Mouse (Mus musculus): ENCODE data around the gene Snx8. TPM values are rescaled to one million over a fixed set of nuclear protein-coding genes. Genes with fewer than 3 reads are reported as not detected.
A peak's percentile ranks its signal among the peaks of the same experiment; 100 is the strongest.

The Snx8 gene
- polyA plus RNA-seq (2014; fragmentation: Nextera tagmentation; extraction: Ambion mirVana), result 8.9 and 9.9 TPM in 2 replicates

GRCm38 (mm10) chr5:140388588-140389576 is at the start of gene Snx8:
Gene Snx8 (minus strand): TSS chr5:140389262.
- under 1% methylated on average over 62 of the region's 63 CpGs for WGBS
- H3K27ac ChIP-seq (replicated peaks in 1 of 2; ENCODE audit: control insufficient read depth in 1 of 2, insufficient read depth in 1 of 2, low read depth in 2 of 2, low read length in 2 of 2), result peak within 1 kb of the TSS in 1 of 2 experiments; percentile 47; a peak in 1 of 4 replicates
- ATAC-seq (ENCODE audit: insufficient number of reproducible peaks, insufficient read depth, low FRiP score, low read depth), result peak; percentile 90

GRCm38 (mm10) chr5:140425016-140425783 is 36.1 kb upstream of the Snx8 start:
- no peaks in the 10 kb centered on the region for H3K9me3 ChIP-seq (ENCODE audit: control insufficient read depth, low read length)
- no peaks in the 10 kb centered on the region for H3K27me3 ChIP-seq (ENCODE audit: control insufficient read depth, insufficient read depth, low read length)
- no peak overlapping the region for H3K27ac ChIP-seq (replicated peaks in 1 of 2; ENCODE audit: control insufficient read depth in 1 of 2, insufficient read depth in 1 of 2, low read depth in 2 of 2, low read length in 2 of 2)
- 96% methylated on average over 17 of the region's 17 CpGs for WGBS
- no peak for ATAC-seq (ENCODE audit: insufficient number of reproducible peaks, insufficient read depth, low FRiP score, low read depth)
- H3K4me2 ChIP-seq (ENCODE audit: low read length), result no peak overlapping the region
- H3K9ac ChIP-seq (ENCODE audit: low read length), result no peak overlapping the region
- peaks cover 7 to 18% of the 10 kb centered on the region in 2 experiments for H3K4me1 ChIP-seq (ENCODE audit: control insufficient read depth in 2 of 2, insufficient read depth in 2 of 2, low read length in 2 of 2)
- H3K36me3 ChIP-seq (ENCODE audit: control insufficient read depth, insufficient read depth, low read length), result peaks cover 63% of the 10 kb centered on the region
- no peak overlapping the region for H3K4me3 ChIP-seq (ENCODE audit: control insufficient read depth in 1 of 2, insufficient read depth in 1 of 2, low read depth in 1 of 2, low read length in 2 of 2)

More at GRCm38 (mm10) chr5:140388588-140389576, at the start of gene Snx8:
- Histone ChIP-seq H3K4me2 (ENCODE audit: low read length) (peak within 1 kb of the TSS; percentile 99), H3K27me3 (ENCODE audit: control insufficient read depth, insufficient read depth, low read length) (no peaks in the 10 kb centered on the region), H3K9me3 (ENCODE audit: control insufficient read depth, low read length) (no peaks in the 10 kb centered on the region), H3K36me3 (ENCODE audit: control insufficient read depth, insufficient read depth, low read length) (no peaks in the 10 kb centered on the region), H3K9ac (ENCODE audit: low read length) (peak within 1 kb of the TSS; percentile 82), H3K4me1 (ENCODE audit: control insufficient read depth in 2 of 2, insufficient read depth in 2 of 2, low read length in 2 of 2) (peaks cover 3 to 19% of the 10 kb centered on the region in 2 experiments; a peak in 3 of 4 replicates), H3K4me3 (ENCODE audit: control insufficient read depth in 1 of 2, insufficient read depth in 1 of 2, low read depth in 1 of 2, low read length in 2 of 2) (peak within 1 kb of the TSS; percentile 62 to 76)

GRCm38 (mm10) chr5:140420616-140421015 is 31.6 kb upstream of the Snx8 start:
- 49% methylated on average over 4 of the region's 4 CpGs for WGBS
- ATAC-seq (ENCODE audit: insufficient number of reproducible peaks, insufficient read depth, low FRiP score, low read depth), result no peak

DNA sequence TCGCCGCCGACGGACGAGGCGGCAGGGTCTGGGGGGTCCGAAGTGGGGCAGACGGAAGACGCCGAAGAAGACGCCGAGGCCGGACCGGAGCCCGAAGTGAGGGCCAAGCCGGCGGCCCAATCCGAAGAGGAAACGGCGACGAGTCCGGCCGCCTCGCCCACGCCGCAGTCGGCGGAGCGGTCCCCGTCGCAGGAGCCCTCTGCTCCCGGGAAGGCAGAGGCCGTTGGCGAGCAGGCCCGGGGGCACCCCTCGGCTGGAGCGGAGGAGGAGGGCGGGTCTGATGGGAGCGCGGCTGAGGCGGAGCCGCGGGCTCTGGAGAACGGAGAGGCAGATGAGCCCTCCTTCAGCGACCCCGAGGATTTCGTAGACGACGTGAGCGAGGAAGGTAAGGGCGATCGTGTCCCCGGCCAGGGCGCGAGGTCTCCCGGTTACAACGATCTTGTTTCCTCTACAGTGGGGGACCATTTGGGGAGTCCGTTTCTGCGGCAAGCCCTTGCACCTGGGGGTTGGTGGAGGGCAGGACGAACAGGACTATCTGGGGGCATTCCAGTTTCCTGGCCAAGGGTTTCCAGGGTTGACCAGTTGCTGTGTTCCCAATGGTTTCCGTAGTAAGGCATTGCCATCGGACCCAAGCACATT is 30.5 kb upstream of the Snx8 start:
- Histone ChIP-seq H3K36me3 (ENCODE audit: control insufficient read depth, insufficient read depth, low read length) (0 out of 2 replicates have a peak, but pooled peaks cover 10% of the 10 kb centered on the region), H3K4me3 (ENCODE audit: control insufficient read depth in 1 of 2, insufficient read depth in 1 of 2, low read depth in 1 of 2, low read length in 2 of 2) (peak overlapping the region; percentile 80 to 100), H3K4me2 (ENCODE audit: low read length) (peak overlapping the region; percentile 91), H3K9me3 (ENCODE audit: control insufficient read depth, low read length) (no peaks in the 10 kb centered on the region), H3K4me1 (ENCODE audit: control insufficient read depth in 2 of 2, insufficient read depth in 2 of 2, low read length in 2 of 2) (peaks cover 7 to 27% of the 10 kb centered on the region in 2 experiments), H3K27ac (replicated peaks in 1 of 2; ENCODE audit: control insufficient read depth in 1 of 2, insufficient read depth in 1 of 2, low read depth in 2 of 2, low read length in 2 of 2) (peak overlapping the region; percentile 23 to 88; a peak in 2 of 4 replicates), H3K9ac (ENCODE audit: low read length) (peak overlapping the region; percentile 92), H3K27me3 (ENCODE audit: control insufficient read depth, insufficient read depth, low read length) (no peaks in the 10 kb centered on the region)
- under 1% methylated on average over 62 of the region's 62 CpGs for WGBS
- peak; percentile 41; the same call in 1 of the 2 replicates for ATAC-seq (ENCODE audit: insufficient number of reproducible peaks, insufficient read depth, low FRiP score, low read depth)

More at GRCm38 (mm10) chr5:140420616-140421015, 31.6 kb upstream of the Snx8 start:
- Histone ChIP-seq H3K4me2 (ENCODE audit: low read length) (peak overlapping the region; percentile 91), H3K4me3 (ENCODE audit: control insufficient read depth in 1 of 2, insufficient read depth in 1 of 2, low read depth in 1 of 2, low read length in 2 of 2) (peak overlapping the region; percentile 80 to 100), H3K9ac (ENCODE audit: low read length) (peak overlapping the region; percentile 92), H3K9me3 (ENCODE audit: control insufficient read depth, low read length) (no peaks in the 10 kb centered on the region), H3K27me3 (ENCODE audit: control insufficient read depth, insufficient read depth, low read length) (no peaks in the 10 kb centered on the region), H3K36me3 (ENCODE audit: control insufficient read depth, insufficient read depth, low read length) (peaks cover 18% of the 10 kb centered on the region; the same call in 1 of the 2 replicates), H3K27ac (replicated peaks in 1 of 2; ENCODE audit: control insufficient read depth in 1 of 2, insufficient read depth in 1 of 2, low read depth in 2 of 2, low read length in 2 of 2) (no peak overlapping the region), H3K4me1 (ENCODE audit: control insufficient read depth in 2 of 2, insufficient read depth in 2 of 2, low read length in 2 of 2) (peaks cover 7 to 27% of the 10 kb centered on the region in 2 experiments)

DNA sequence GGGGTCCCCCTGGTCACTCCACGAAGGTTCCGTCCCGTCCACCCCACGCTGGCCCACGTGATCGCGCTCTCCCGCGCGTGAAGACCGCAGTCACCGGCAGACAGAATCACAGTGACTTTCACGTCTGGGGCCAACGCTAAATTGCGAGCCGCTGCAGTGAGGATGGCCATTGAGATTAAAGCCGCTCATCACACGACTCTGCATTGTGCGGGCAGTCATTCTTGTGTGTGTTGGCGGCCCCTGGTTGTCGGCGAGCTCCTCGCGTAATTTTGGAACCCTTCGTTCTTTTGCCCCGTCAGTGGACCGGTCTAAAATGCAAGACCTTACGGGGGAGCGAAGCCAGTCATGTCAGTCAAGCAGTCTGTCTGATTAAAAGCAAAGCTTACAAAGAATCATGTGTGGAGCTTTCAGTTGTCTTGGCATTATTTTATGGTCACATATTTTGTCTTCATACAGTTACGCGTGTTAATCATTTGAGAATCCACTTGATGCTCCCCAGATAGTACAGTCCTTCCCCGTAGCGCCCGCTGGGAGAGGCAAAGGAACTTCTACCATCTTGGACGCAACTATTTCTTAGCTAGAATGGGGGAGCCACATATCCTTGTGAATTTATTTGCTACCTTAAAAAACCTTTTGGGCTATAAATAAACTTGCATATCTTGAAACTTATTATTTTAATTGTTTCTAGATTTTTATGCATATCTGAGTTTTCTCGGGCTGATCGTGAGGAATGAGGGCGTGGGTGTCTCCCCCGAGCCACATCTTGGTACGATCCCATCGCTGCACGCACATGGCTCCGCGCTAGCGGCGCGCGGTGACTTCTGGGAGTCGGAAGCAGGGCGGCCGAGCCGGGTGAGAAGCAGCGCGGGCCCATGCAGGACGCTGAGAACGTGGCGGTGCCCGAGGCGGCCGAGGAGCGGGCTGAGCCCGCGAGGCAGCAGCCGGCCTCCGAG is 29.7 kb upstream of the Snx8 start, which contains the start of gene Eif3b:
Gene Eif3b, plus strand, starts transcription at position 840 of the 953 bp plus-strand sequence.
- Histone ChIP-seq H3K4me3 (ENCODE audit: control insufficient read depth in 1 of 2, insufficient read depth in 1 of 2, low read depth in 1 of 2, low read length in 2 of 2) (peak within 1 kb of the TSS; percentile 93 to 100), H3K4me1 (ENCODE audit: control insufficient read depth in 2 of 2, insufficient read depth in 2 of 2, low read length in 2 of 2) (peaks cover 7 to 27% of the 10 kb centered on the region in 2 experiments), H3K9ac (ENCODE audit: low read length) (peak within 1 kb of the TSS; percentile 92), H3K27me3 (ENCODE audit: control insufficient read depth, insufficient read depth, low read length) (no peaks in the 10 kb centered on the region), H3K36me3 (ENCODE audit: control insufficient read depth, insufficient read depth, low read length) (0 out of 2 replicates have a peak, but pooled peaks cover 10% of the 10 kb centered on the region), H3K27ac (replicated peaks in 1 of 2; ENCODE audit: control insufficient read depth in 1 of 2, insufficient read depth in 1 of 2, low read depth in 2 of 2, low read length in 2 of 2) (peak within 1 kb of the TSS; percentile 88 to 99), H3K4me2 (ENCODE audit: low read length) (peak within 1 kb of the TSS; percentile 91), H3K9me3 (ENCODE audit: control insufficient read depth, low read length) (no peaks in the 10 kb centered on the region)
- peak; percentile 82 for ATAC-seq (ENCODE audit: insufficient number of reproducible peaks, insufficient read depth, low FRiP score, low read depth)
- under 1% methylated on average over 65 of the region's 65 CpGs for WGBS

GRCm38 (mm10) chr5:140418106-140418488 is 29.0 kb upstream of the Snx8 start:
- ATAC-seq (ENCODE audit: insufficient number of reproducible peaks, insufficient read depth, low FRiP score, low read depth), result no peak
- Histone ChIP-seq H3K9me3 (ENCODE audit: control insufficient read depth, low read length) (no peaks in the 10 kb centered on the region), H3K36me3 (ENCODE audit: control insufficient read depth, insufficient read depth, low read length) (0 out of 2 replicates have a peak, but pooled peaks cover 7% of the 10 kb centered on the region), H3K4me2 (ENCODE audit: low read length) (peak overlapping the region; percentile 91), H3K9ac (ENCODE audit: low read length) (peak overlapping the region; percentile 92), H3K27ac (replicated peaks in 1 of 2; ENCODE audit: control insufficient read depth in 1 of 2, insufficient read depth in 1 of 2, low read depth in 2 of 2, low read length in 2 of 2) (peak overlapping the region; percentile 88 to 99), H3K4me1 (ENCODE audit: control insufficient read depth in 2 of 2, insufficient read depth in 2 of 2, low read length in 2 of 2) (peaks cover 7 to 27% of the 10 kb centered on the region in 2 experiments), H3K27me3 (ENCODE audit: control insufficient read depth, insufficient read depth, low read length) (no peaks in the 10 kb centered on the region), H3K4me3 (ENCODE audit: control insufficient read depth in 1 of 2, insufficient read depth in 1 of 2, low read depth in 1 of 2, low read length in 2 of 2) (peak overlapping the region; percentile 93 to 100)
- WGBS, result 2% methylated on average over 12 of the region's 12 CpGs
